Mouse (Mus musculus) intestine, embryonic 16.5 days (tissue): ENCODE measurements around the gene Ptpn14. TPM values are rescaled to one million over a fixed set of nuclear protein-coding genes. Genes with fewer than 3 reads are reported as not detected.

Experiments
- ATAC-seq: fragments of 200-750 bp; cut with Nextera tagmentation; 2 replicates; pipeline ENCODE4 v1.8.0; 2017; ENCODE audit warnings: moderate TSS enrichment, moderate library complexity
- H3K27ac ChIP-seq: fragments of 300-500 bp; sonication (generic); 2 replicates; pipeline ENCODE4 v1.5.1; 2014; ENCODE audit warnings: mild to moderate bottlenecking, low read length
- H3K27me3 ChIP-seq: fragments of 300-500 bp; sonication (generic); replicated peaks from 2 replicates; pipeline ENCODE4 v1.6.1; 2014; ENCODE audit warnings: low read length, control low read depth, mixed read lengths; ENCODE audit not compliant: control insufficient read depth, insufficient read depth
- H3K36me3 ChIP-seq: fragments of 300-500 bp; sonication (generic); 2 replicates; pipeline ENCODE4 v1.6.1; 2014; ENCODE audit warnings: low read length, control low read depth; ENCODE audit not compliant: control insufficient read depth, insufficient read depth
- H3K4me1 ChIP-seq: fragments of 300-500 bp; sonication (generic); 2 replicates; pipeline ENCODE4 v1.6.1; 2014; ENCODE audit warnings: low read length, control low read depth, mixed read lengths; ENCODE audit not compliant: control insufficient read depth, insufficient read depth
- H3K4me2 ChIP-seq: fragments of 300-500 bp; sonication (generic); 2 replicates; pipeline ENCODE4 v1.6.1; 2014; ENCODE audit warnings: low read depth, low read length, control low read depth
- H3K4me3 ChIP-seq: fragments of 300-500 bp; sonication (generic); 2 replicates; pipeline ENCODE4 v1.5.1; 2014; ENCODE audit warnings: mild to moderate bottlenecking, low read length
- H3K9ac ChIP-seq: fragments of 300-500 bp; sonication (generic); 2 replicates; pipeline ENCODE4 v1.6.1; 2014; ENCODE audit warnings: low read depth, low read length
- H3K9me3 ChIP-seq: fragments of 300-500 bp; sonication (generic); 2 replicates; pipeline ENCODE4 v1.6.1; 2016; ENCODE audit warnings: low read length, control low read depth; ENCODE audit not compliant: control insufficient read depth
- WGBS: fragments of 180-500 bp; shearing (Covaris S2); extraction: QIAGEN DNeasy Blood & Tissue Kit; methylation state at CpG from one replicate; pipeline ENCODE4 v1.1.7; 2014; 5-methylcytosine and 5-hydroxymethylcytosine counted together
- polyA plus RNA-seq: library from polyadenylated mRNA; unstranded; fragments of >200 nt; fragmentation: Nextera tagmentation; extraction: Ambion mirVana; gene quantifications from 2 replicates; pipeline ENCODE4 v1.2.1, GENCODE M21; 2015

Ptpn14 gene
- polyA plus RNA-seq, 1 experiment from 2014 or later: 4.0 TPM

GRCm38 (mm10) chr1:189732156-189732555, 4.1 kb downstream of the Ptpn14 start:
- H3K27ac ChIP-seq: no peak overlapping the region
- H3K9me3 ChIP-seq: no peaks in the 10 kb centered on the region
- no peak overlapping the region for H3K4me3 ChIP-seq
- peaks cover 24% of the 10 kb centered on the region for H3K4me1 ChIP-seq
- WGBS: 55% methylated on average over 8 of the region's 8 CpGs
- no peak for ATAC-seq
- H3K27me3 ChIP-seq: no peaks in the 10 kb centered on the region
- H3K36me3 ChIP-seq: no peaks in the 10 kb centered on the region
- H3K9ac ChIP-seq: no peak overlapping the region; the same call in 1 of the 2 replicates
- no peak overlapping the region for H3K4me2 ChIP-seq

DNA sequence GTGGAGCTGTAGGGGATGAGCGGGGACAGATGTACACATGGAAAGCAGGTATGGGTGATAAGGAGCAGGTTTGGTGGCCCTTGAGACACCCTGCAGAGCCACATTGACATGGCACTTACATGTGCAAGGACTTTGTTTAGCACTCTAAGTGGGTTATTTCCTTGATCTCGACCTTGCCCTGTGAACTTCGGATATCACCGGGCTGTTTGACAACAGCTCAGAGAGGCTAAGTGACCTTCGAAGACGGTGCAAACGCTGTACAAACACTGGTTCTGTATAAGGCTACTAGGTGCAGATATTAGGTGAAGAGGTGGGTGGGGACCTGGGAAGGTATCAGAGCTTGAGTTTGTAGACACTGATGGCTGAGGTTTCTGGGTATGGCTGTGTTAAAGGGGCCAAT, 12.0 kb downstream of the Ptpn14 start:
- no peaks in the 10 kb centered on the region for H3K9me3 ChIP-seq
- WGBS: 65% methylated on average over 7 of the region's 7 CpGs
- H3K4me3 ChIP-seq: no peak overlapping the region
- no peaks in the 10 kb centered on the region for H3K27me3 ChIP-seq
- ATAC-seq: peak; percentile 72
- H3K27ac ChIP-seq: no peak overlapping the region
- peaks cover 16% of the 10 kb centered on the region for H3K4me1 ChIP-seq
- no peaks in the 10 kb centered on the region for H3K36me3 ChIP-seq
- no peak overlapping the region for H3K9ac ChIP-seq
- no peak overlapping the region for H3K4me2 ChIP-seq

DNA sequence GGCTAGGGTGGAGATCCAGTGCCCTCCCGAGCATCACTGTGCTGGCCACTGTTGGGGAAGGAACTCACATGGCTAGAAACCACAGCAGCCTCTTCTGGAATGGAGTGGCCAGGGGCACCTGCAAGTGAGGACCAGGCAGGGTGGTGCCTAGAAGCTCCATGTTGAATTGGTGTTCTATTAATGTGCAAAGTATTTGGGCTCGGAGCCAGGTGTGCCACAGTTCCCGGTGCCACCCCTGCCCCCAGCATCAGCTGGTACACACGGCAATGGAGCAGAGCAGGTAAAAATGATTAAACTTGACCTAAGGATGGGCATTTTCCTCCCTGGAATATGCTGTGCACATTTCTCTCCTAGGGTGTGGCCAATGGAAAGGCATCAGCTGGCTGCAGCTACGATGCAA, 14.0 kb downstream of the Ptpn14 start:
- Histone ChIP-seq H3K36me3 (no peaks in the 10 kb centered on the region), H3K9ac (no peak overlapping the region), H3K9me3 (no peaks in the 10 kb centered on the region), H3K4me1 (peaks cover 21% of the 10 kb centered on the region), H3K27me3 (no peaks in the 10 kb centered on the region), H3K4me3 (no peak overlapping the region), H3K27ac (no peak overlapping the region), H3K4me2 (no peak overlapping the region)
- no peak for ATAC-seq
- 91% methylated on average over 5 of the region's 5 CpGs for WGBS

- 81% methylated on average over 5 of the region's 5 CpGs for WGBS
- H3K9ac ChIP-seq: no peak overlapping the region
- no peak overlapping the region for H3K27ac ChIP-seq
These were observed 15.1 kb downstream of the Ptpn14 start for GRCm38 (mm10) chr1:189743136-189743535.

GRCm38 (mm10) chr1:189744914-189745710, 17.0 kb downstream of the Ptpn14 start:
- Histone ChIP-seq H3K9ac (no peak overlapping the region), H3K9me3 (no peaks in the 10 kb centered on the region), H3K4me3 (no peak overlapping the region), H3K4me2 (no peak overlapping the region), H3K27ac (no peak overlapping the region), H3K27me3 (no peaks in the 10 kb centered on the region), H3K36me3 (no peaks in the 10 kb centered on the region), H3K4me1 (peaks cover 19% of the 10 kb centered on the region)
- WGBS: 59% methylated on average over 4 of the region's 4 CpGs
- peak; percentile 50; the same call in 1 of the 2 replicates for ATAC-seq

More at GRCm38 (mm10) chr1:189743136-189743535, 15.1 kb downstream of the Ptpn14 start:
- H3K27me3 ChIP-seq: no peaks in the 10 kb centered on the region
- peaks cover 21% of the 10 kb centered on the region for H3K4me1 ChIP-seq
- no peak for ATAC-seq
- H3K36me3 ChIP-seq: no peaks in the 10 kb centered on the region
- H3K4me3 ChIP-seq: no peak overlapping the region
- H3K4me2 ChIP-seq: no peak overlapping the region
- no peaks in the 10 kb centered on the region for H3K9me3 ChIP-seq

- Histone ChIP-seq H3K27ac (no peak overlapping the region), H3K36me3 (no peaks in the 10 kb centered on the region), H3K4me3 (no peak overlapping the region), H3K4me2 (no peak overlapping the region), H3K9me3 (no peaks in the 10 kb centered on the region), H3K9ac (no peak overlapping the region), H3K27me3 (no peaks in the 10 kb centered on the region), H3K4me1 (peaks cover 16% of the 10 kb centered on the region)
- WGBS: 66% methylated on average over 4 of the region's 4 CpGs
- no peak for ATAC-seq
These were observed 18.5 kb downstream of the Ptpn14 start for GRCm38 (mm10) chr1:189746520-189746919.

- Histone ChIP-seq H3K9ac (no peak overlapping the region), H3K4me2 (no peak overlapping the region), H3K4me1 (peaks cover 17% of the 10 kb centered on the region), H3K27ac (no peak overlapping the region), H3K36me3 (no peaks in the 10 kb centered on the region), H3K9me3 (no peaks in the 10 kb centered on the region), H3K4me3 (no peak overlapping the region), H3K27me3 (no peaks in the 10 kb centered on the region)
- WGBS: 86% methylated on average over 4 of the region's 4 CpGs
- peak; percentile 55 for ATAC-seq
These were observed 21.7 kb downstream of the Ptpn14 start for GRCm38 (mm10) chr1:189749789-189750188.

DNA sequence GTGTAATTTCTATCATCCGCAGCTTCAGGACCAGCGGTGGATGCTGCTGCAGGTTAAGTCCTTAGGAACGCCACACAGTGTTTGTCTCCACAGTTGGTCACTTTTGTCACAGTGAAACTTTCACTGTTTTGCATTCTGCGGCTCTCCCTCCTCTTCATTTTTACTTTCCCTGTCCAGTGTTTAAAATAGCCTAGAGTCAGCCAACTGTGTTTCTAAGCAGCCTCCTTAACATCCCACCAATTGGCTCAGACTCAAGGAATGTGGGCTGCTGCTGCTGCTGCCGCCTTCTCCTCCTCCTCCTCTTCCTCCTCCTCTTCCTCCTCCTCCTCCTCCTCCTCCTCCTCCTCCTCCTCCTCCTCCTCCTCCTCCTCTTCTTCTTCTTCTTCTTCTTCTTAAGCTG, 22.2 kb downstream of the Ptpn14 start:
- no peaks in the 10 kb centered on the region for H3K36me3 ChIP-seq
- H3K4me1 ChIP-seq: peaks cover 14% of the 10 kb centered on the region
- H3K4me2 ChIP-seq: no peak overlapping the region
- no peak overlapping the region for H3K9ac ChIP-seq
- no peak for ATAC-seq
- no peaks in the 10 kb centered on the region for H3K27me3 ChIP-seq
- H3K27ac ChIP-seq: no peak overlapping the region
- WGBS: 68% methylated on average over 5 of the region's 5 CpGs
- no peak overlapping the region for H3K4me3 ChIP-seq
- H3K9me3 ChIP-seq: no peaks in the 10 kb centered on the region

DNA sequence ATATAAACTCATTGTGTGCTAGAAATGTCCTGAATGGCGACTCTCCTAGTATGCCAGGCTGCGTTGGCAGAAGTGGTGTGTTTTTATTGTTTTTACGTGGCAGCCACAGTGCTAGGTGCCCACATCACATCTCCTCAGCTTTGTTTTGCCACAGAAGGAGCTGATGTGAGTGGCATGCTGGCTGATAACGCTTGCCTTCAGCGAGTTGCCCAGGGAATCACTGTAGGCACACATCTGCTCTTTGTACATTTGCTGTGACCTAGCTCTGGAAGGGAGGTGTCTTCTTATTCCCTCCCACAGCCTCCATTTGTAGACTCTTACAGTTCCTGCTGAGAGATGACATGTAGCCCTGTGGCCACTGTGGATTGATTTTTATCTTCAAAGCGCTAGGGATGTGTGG, 24.2 kb downstream of the Ptpn14 start:
- Histone ChIP-seq H3K36me3 (no peaks in the 10 kb centered on the region), H3K4me3 (no peak overlapping the region), H3K9me3 (no peaks in the 10 kb centered on the region), H3K27ac (no peak overlapping the region), H3K27me3 (no peaks in the 10 kb centered on the region), H3K4me1 (peaks cover 20% of the 10 kb centered on the region; the same call in 1 of the 2 replicates), H3K9ac (no peak overlapping the region), H3K4me2 (no peak overlapping the region)
- WGBS: 78% methylated on average over 6 of the region's 6 CpGs
- ATAC-seq: no peak
